Comparison of ENCODE assay signal across 13 mouse cellular contexts in the genomic region with DNA sequence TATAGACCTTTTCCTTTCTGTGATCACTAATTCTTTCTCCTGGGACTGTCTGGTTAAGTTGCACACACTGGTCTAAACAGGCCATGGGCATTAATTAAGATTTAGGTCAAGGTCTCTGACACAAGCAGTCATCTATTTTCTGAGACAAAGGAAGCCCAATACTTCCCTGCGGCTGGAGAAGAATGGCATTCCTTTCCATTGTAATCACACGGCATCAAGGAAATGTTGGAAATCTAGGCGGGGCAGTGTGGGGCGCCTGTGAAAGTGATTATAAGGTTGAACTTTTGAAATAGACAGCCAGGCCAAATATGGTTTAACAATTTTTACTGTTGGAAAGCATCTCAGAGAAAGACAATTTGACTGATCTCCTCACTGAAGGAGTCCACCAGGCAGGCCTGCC. TPM values are rescaled to one million over a fixed set of nuclear protein-coding genes. Genes with fewer than 3 reads are reported as not detected.
DNase-seq lines count a peak whose midpoint lies in the region; ATAC-seq and TF ChIP-seq lines count a peak whose summit lies in the region.
"Had no signal": no experiment of that assay in that cellular context is flagged by ENCODE, and none has a peak within 500 bp of the region (broad histone marks: within the 10 kb centered on the region; RNA-seq: fewer than 3 reads in every experiment).

No protein-coding gene starts in this region.

- TF ChIP-seq EP300 in heart, adult 2 months (IDR thresholded peaks at IDR 0.05; ENCODE audit: insufficient read depth, low read depth, low read length) = peak; percentile 80; the same call in 1 of the 2 replicates

- intact Hi-C loops in heart, adult 2 months (cut with DNase I) = loop anchor here (1.0 to 5.0 kb wide), 2 partner anchors 10 to 139 kb away; no protein-coding TSS in a partner anchor
- intact Hi-C loops in heart, postnatal 25 days (cut with DNase I) = loop anchor here (5.0 kb wide), 1 partner anchor 91 kb away; no protein-coding TSS in a partner anchor

- peak overlapping the region; percentile 82 for H3K27ac ChIP-seq in heart, adult 2 months
- H3K27ac ChIP-seq in kidney, postnatal 0 days = no peak overlapping the region
- no peak overlapping the region; the same call in 1 of the 2 replicates for H3K27ac ChIP-seq in liver, embryonic 11.5 days (ENCODE audit: low read depth, low read length)
- H3K27ac ChIP-seq: limb, embryonic 15.5 days had no signal

- H3K4me1 ChIP-seq in heart, adult 2 months (ENCODE audit: control insufficient read depth, insufficient read depth, low read length) = peaks cover 8% of the 10 kb centered on the region
- H3K4me1 ChIP-seq in kidney, postnatal 0 days (replicated peaks; ENCODE audit: insufficient read depth, low read length) = no peaks in the 10 kb centered on the region
- no peaks in the 10 kb centered on the region for H3K4me1 ChIP-seq in liver, embryonic 11.5 days (replicated peaks; ENCODE audit: control insufficient read depth, insufficient read depth, low read length)
- H3K4me1 ChIP-seq: limb, embryonic 15.5 days had no signal

- no peak for TF ChIP-seq CTCF in heart, adult 2 months (IDR thresholded peaks at IDR 0.05)
- no peak for TF ChIP-seq CTCF in kidney, postnatal 0 days (IDR thresholded peaks at IDR 0.05; ENCODE audit: low read depth)

- peaks cover 5% of the 10 kb centered on the region for H3K36me3 ChIP-seq in heart, adult 2 months (ENCODE audit: control insufficient read depth, insufficient read depth, low read length)
- no peaks in the 10 kb centered on the region for H3K36me3 ChIP-seq in kidney, postnatal 0 days (ENCODE audit: insufficient read depth, low read length)
- H3K36me3 ChIP-seq in liver, embryonic 11.5 days (ENCODE audit: control insufficient read depth, insufficient read depth, low read length) = no peaks in the 10 kb centered on the region
- H3K36me3 ChIP-seq: limb, embryonic 15.5 days had no signal

- no peak overlapping the region for H3K4me2 ChIP-seq in kidney, postnatal 0 days (ENCODE audit: low read length)
- H3K4me2 ChIP-seq in liver, embryonic 11.5 days = no peak overlapping the region
- H3K4me2 ChIP-seq: limb, embryonic 15.5 days had no signal

- TF ChIP-seq POLR2A in heart, adult 2 months (IDR thresholded peaks at IDR 0.05; ENCODE audit: insufficient read depth, low read depth, low read length) = no peak

- 56% methylated on average over 4 of the region's 4 CpGs for WGBS in heart, adult 2 months
- WGBS in kidney, postnatal 0 days = 62% methylated on average over 4 of the region's 4 CpGs
- 75% methylated on average over 4 of the region's 4 CpGs for WGBS in liver, embryonic 11.5 days

- H3K9me3 ChIP-seq in kidney, postnatal 0 days (replicated peaks; ENCODE audit: low read length) = no peaks in the 10 kb centered on the region
- no peaks in the 10 kb centered on the region for H3K9me3 ChIP-seq in liver, embryonic 11.5 days (ENCODE audit: control insufficient read depth, low read length)
- H3K9me3 ChIP-seq: limb, embryonic 15.5 days had no signal

- H3K27me3 ChIP-seq in heart, adult 2 months (ENCODE audit: control insufficient read depth, insufficient read depth, low read length) = no peaks in the 10 kb centered on the region
- H3K27me3 ChIP-seq in kidney, postnatal 0 days (ENCODE audit: insufficient read depth, low read length) = no peaks in the 10 kb centered on the region
- H3K27me3 ChIP-seq in liver, embryonic 11.5 days (replicated peaks; ENCODE audit: control insufficient read depth, insufficient read depth, low read length) = no peaks in the 10 kb centered on the region
- H3K27me3 ChIP-seq: CH12.LX; limb, embryonic 15.5 days had no signal

- no peak overlapping the region for H3K4me3 ChIP-seq in heart, adult 2 months
- H3K4me3 ChIP-seq in kidney, postnatal 0 days (replicated peaks; ENCODE audit: low read depth, low read length) = no peak overlapping the region
- no peak overlapping the region for H3K4me3 ChIP-seq in liver, embryonic 11.5 days (ENCODE audit: low read depth, low read length)
- H3K4me3 ChIP-seq: limb, embryonic 15.5 days had no signal

- ATAC-seq in kidney, postnatal 0 days (replicated peaks; ENCODE audit: low FRiP score, low read depth) = no peak
- ATAC-seq in liver, embryonic 11.5 days (replicated peaks; ENCODE audit: low FRiP score) = no peak
- ATAC-seq: forebrain, embryonic 14.5 days; intestine, embryonic 16.5 days had no signal

- peak in 1 of 2 experiments; percentile 61 for DNase-seq in heart, adult 2 months
- no peak for DNase-seq in heart, postnatal 25 days (ENCODE audit: low spot score)
- peak; percentile 14 for DNase-seq in ES-CJ7 (ENCODE audit: low read depth, low spot score)
- DNase-seq in adrenal gland, postnatal 14 days = peak; percentile 27
- peak; percentile 54 for DNase-seq in kidney, postnatal 0 days (ENCODE audit: low spot score)
- DNase-seq in frontal cortex, postnatal 25 days (ENCODE audit: low spot score in 2 of 2) = no peak
- no peak for DNase-seq in cerebellum, adult 11 months
- no peak for DNase-seq in liver, embryonic 11.5 days (ENCODE audit: low spot score)
- DNase-seq: thymus, postnatal 4 days had no signal

- H3K9ac ChIP-seq in heart, adult 2 months (ENCODE audit: low read depth, low read length) = no peak overlapping the region
- no peak overlapping the region for H3K9ac ChIP-seq in kidney, postnatal 0 days (ENCODE audit: low read depth, low read length)
- no peak overlapping the region for H3K9ac ChIP-seq in liver, embryonic 11.5 days (ENCODE audit: low read depth, low read length)
- H3K9ac ChIP-seq: limb, embryonic 15.5 days had no signal

- no peaks in the 10 kb centered on the region for H3K79me2 ChIP-seq in heart, adult 2 months (replicated peaks; ENCODE audit: control insufficient read depth, insufficient read depth, low read length)

RNA-seq across cellular contexts. Expression of gene Nedd9, which starts 10.9 kb away (rescaled TPM):
- total RNA-seq in heart, adult 2 months (2021) = 10 to 100 TPM; 26.7 to 28.9 TPM
- polyA plus RNA-seq in heart, adult 2 months (2012; rRNA removed) = 15.2 and 24.7 TPM in 2 replicates
- 10 to 100 TPM; 23.3 to 28.2 TPM for total RNA-seq in heart, postnatal 25 days (2021)
- 23.0 and 38.5 TPM in 2 replicates for total RNA-seq in adrenal gland, postnatal 14 days (2021)
- polyA plus RNA-seq in kidney, postnatal 0 days (2015; fragmentation: Nextera tagmentation; extraction: Ambion mirVana) = 26.4 and 27.3 TPM in 2 replicates
- polyA plus RNA-seq in liver, embryonic 11.5 days (2014; fragmentation: Nextera tagmentation; extraction: Ambion mirVana) = 6.1 TPM in 2 replicates

Comparison
In these comparisons a context has a peak if more than half of its experiments do, and no peak if none do; other contexts are left out.
1. DNase-seq: peak in ES-CJ7 (single experiment), adrenal gland, postnatal 14 days (single experiment) and kidney, postnatal 0 days (single experiment); none in heart, postnatal 25 days (single experiment), frontal cortex, postnatal 25 days (0 of 2), cerebellum, adult 11 months (single experiment) and liver, embryonic 11.5 days (single experiment).